Mouse (Mus musculus) lung, embryonic 14.5 days (tissue): ENCODE measurements at regions not wholly inside any gene's neighbourhood (a gene's known extent, or its start where the extent isn't known, plus 50 kb on each side); places are given as distances from the start of the nearest gene placed in this dataset.
"Not testable (repeated sequence)": the region's sequence is repeated elsewhere in the genome, so short reads cannot be mapped to it uniquely, and the experiment has no call there.

Experiments used
- ATAC-seq: fragments of 200-750 bp; cut with Nextera tagmentation; 2 replicates; pipeline ENCODE4 v1.8.0; 2017; ENCODE audit warnings: mild to moderate bottlenecking, moderate TSS enrichment, moderate library complexity; ENCODE audit not compliant: insufficient read depth
- DNase-seq: peaks from one replicate; pipeline ENCODE4 v3.0.0-alpha.2; 2015
- H3K27ac ChIP-seq: fragments of 300-500 bp; sonication (generic); 2 replicates; pipeline ENCODE4 v1.5.1; 2014; ENCODE audit warnings: low read depth, mild to moderate bottlenecking, moderate library complexity
- H3K27me3 ChIP-seq: fragments of 300-500 bp; sonication (generic); 2 replicates; pipeline ENCODE4 v1.6.1; 2014; ENCODE audit warnings: low read length, control low read depth; ENCODE audit not compliant: insufficient read depth
- H3K36me3 ChIP-seq: fragments of 300-500 bp; sonication (generic); 2 replicates; pipeline ENCODE4 v1.6.1; 2014; ENCODE audit warnings: control low read depth; ENCODE audit not compliant: insufficient read depth
- H3K4me1 ChIP-seq: fragments of 300-500 bp; sonication (generic); 2 replicates; pipeline ENCODE4 v1.6.1; 2014; ENCODE audit warnings: antibody characterized with exemption, control low read depth; ENCODE audit not compliant: insufficient read depth
- H3K4me2 ChIP-seq: fragments of 300-500 bp; sonication (generic); 2 replicates; pipeline ENCODE4 v1.6.1; 2014; ENCODE audit warnings: mild to moderate bottlenecking
- H3K4me3 ChIP-seq: fragments of 300-500 bp; sonication (generic); 2 replicates; pipeline ENCODE4 v1.5.1; 2014; ENCODE audit warnings: low read depth, low read length
- H3K9ac ChIP-seq: fragments of 300-500 bp; sonication (generic); 2 replicates; pipeline ENCODE4 v1.6.1; 2014
- H3K9me3 ChIP-seq: fragments of 300-500 bp; sonication (generic); 2 replicates; pipeline ENCODE4 v1.6.1; 2016; ENCODE audit warnings: low read depth, low read length, control low read depth
- CTCF ChIP-seq: IDR thresholded peaks from 2 replicates; pipeline ENCODE4 v1.5.1; 2016; ENCODE audit warnings: antibody characterized with exemption, low read depth
- WGBS: fragments of 180-500 bp; shearing (Covaris S2); extraction: QIAGEN DNeasy Blood & Tissue Kit; methylation state at CpG from one replicate; pipeline ENCODE4 v1.1.7; 2014; 5-methylcytosine and 5-hydroxymethylcytosine counted together

- Histone ChIP-seq H3K4me2 (no peak overlapping the region), H3K9me3 (no peaks in the 10 kb centered on the region), H3K9ac (no peak overlapping the region), H3K36me3 (no peaks in the 10 kb centered on the region), H3K27ac (no peak overlapping the region), H3K4me3 (no peak overlapping the region), H3K27me3 (no peaks in the 10 kb centered on the region), H3K4me1 (no peaks in the 10 kb centered on the region)
- DNase-seq (no peak), ATAC-seq (no peak)
- no peak for TF ChIP-seq CTCF
- 90% methylated on average over 4 of the region's 4 CpGs for WGBS
Observed at GRCm38 (mm10) chr3:20776128-20776963, 409.4 kb upstream of the Agtr1b start.

DNA sequence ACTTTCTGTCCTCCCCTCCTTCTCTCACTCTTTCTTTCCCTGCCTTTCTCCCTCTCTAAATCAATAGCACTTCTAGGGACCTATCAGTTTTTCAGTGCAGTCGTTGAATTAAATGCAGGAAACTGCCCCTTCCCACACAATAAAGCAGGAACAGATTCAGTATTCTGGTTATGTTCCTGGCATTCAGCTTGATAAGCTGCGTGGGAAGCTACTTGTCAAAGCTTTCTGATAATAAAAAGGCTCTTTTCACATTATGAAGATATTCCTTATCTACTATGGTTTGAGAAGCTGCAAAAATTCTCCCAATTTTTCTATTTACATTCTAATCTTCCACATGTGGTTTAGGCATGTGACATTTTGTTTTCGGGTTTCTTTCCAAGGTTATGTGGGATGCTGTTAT, 367.3 kb upstream of the Agtr1b start:
- 44% methylated on average over 3 of the region's 3 CpGs for WGBS
- Histone ChIP-seq H3K4me1 (no peaks in the 10 kb centered on the region), H3K4me3 (no peak overlapping the region), H3K9me3 (no peaks in the 10 kb centered on the region), H3K27me3 (no peaks in the 10 kb centered on the region), H3K36me3 (no peaks in the 10 kb centered on the region), H3K4me2 (no peak overlapping the region), H3K27ac (no peak overlapping the region), H3K9ac (no peak overlapping the region)
- ATAC-seq (no peak), DNase-seq (no peak)
- no peak for TF ChIP-seq CTCF

GRCm38 (mm10) chr3:20732005-20732404, 365.0 kb upstream of the Agtr1b start:
- Histone ChIP-seq H3K9ac (no peak overlapping the region), H3K36me3 (no peaks in the 10 kb centered on the region), H3K4me1 (no peaks in the 10 kb centered on the region), H3K4me3 (no peak overlapping the region), H3K27ac (no peak overlapping the region), H3K9me3 (no peaks in the 10 kb centered on the region), H3K4me2 (no peak overlapping the region), H3K27me3 (no peaks in the 10 kb centered on the region)
- no peak for ATAC-seq
- no peak for TF ChIP-seq CTCF
- no peak for DNase-seq

DNA sequence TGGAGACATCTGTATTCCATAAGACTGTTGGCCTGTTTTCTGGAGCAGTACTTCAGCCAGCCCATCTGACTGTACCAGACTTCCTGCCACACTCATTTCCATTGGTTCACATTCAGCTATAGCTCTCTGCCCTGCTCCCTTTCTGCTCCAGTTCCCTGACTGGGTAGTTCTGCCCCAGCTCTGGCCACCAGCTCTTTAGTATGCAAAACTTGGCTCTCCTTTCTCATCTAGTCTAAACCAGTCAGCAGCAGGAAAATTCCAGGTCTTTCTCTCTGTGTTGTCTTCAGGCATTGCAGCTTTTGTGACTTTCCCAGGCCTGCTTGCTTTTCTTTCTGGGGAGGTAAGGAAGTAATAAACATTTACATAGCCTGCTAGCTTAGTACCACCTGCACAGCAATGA, 363.5 kb upstream of the Agtr1b start:
- Histone ChIP-seq H3K9ac (no peak overlapping the region), H3K4me1 (no peaks in the 10 kb centered on the region), H3K27me3 (no peaks in the 10 kb centered on the region), H3K36me3 (no peaks in the 10 kb centered on the region), H3K4me2 (no peak overlapping the region), H3K9me3 (no peaks in the 10 kb centered on the region), H3K4me3 (no peak overlapping the region), H3K27ac (no peak overlapping the region)
- no peak for TF ChIP-seq CTCF
- no peak for ATAC-seq
- no peak for DNase-seq

GRCm38 (mm10) chr3:20729776-20730175, 362.8 kb upstream of the Agtr1b start:
- peak; percentile 35 for DNase-seq
- not testable (repeated sequence) for H3K27me3 ChIP-seq, H3K27ac ChIP-seq, H3K4me1 ChIP-seq, H3K4me2 ChIP-seq, ATAC-seq, H3K4me3 ChIP-seq, H3K36me3 ChIP-seq, H3K9me3 ChIP-seq, H3K9ac ChIP-seq

DNA sequence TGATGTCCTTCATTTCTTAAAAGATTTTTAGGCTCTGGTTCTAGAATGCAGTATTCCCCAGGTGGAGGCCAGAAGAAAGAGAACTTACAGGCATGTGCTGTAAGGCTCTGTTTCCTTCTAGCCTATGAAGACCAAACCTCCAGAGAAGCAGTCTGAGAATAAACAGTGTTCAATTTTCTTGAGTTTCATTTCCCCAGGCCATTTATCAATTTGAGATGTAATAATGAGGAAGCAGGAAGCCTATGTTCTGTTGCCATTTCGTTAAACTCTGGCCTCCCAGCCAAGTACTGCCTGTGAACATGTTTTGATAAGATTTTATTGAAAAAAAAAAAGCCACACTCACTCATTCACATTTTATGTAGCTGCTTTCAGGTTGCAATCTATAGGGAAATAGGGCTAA, 347.7 kb upstream of the Agtr1b start:
- Histone ChIP-seq H3K4me1 (0 out of 2 replicates have a peak, but pooled peaks cover under 1% of the 10 kb centered on the region), H3K4me2 (no peak overlapping the region), H3K9me3 (no peaks in the 10 kb centered on the region), H3K36me3 (no peaks in the 10 kb centered on the region), H3K27me3 (no peaks in the 10 kb centered on the region), H3K27ac (no peak overlapping the region), H3K4me3 (no peak overlapping the region), H3K9ac (no peak overlapping the region)
- DNase-seq (no peak), ATAC-seq (no peak)
- no peak for TF ChIP-seq CTCF
- WGBS: 26% methylated on average over 1 of the region's 1 CpGs

DNA sequence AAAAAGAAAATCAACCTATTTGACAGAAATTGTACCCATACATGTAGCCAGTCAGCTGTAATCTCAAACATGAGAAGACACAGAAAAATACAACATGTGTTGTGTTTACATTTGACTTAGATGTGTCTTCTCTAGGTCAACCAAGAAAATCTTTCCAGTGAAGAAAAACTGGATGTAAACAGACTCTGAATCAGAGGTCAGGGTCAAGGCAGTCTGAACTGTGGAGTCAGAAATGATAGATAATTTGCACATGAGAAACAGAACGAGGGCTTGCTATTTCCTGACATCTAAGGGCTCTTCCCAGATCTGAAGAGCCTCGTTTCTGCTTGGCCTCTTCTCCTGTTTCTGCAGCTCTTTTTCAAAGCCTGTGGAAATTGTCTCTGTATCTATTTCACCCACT, 342.7 kb upstream of the Agtr1b start:
- no peak overlapping the region for H3K9ac ChIP-seq
- WGBS: 14% methylated on average over 2 of the region's 2 CpGs
- ATAC-seq (no peak), DNase-seq (peak; percentile 61)
- H3K4me2 ChIP-seq: no peak overlapping the region
- no peak overlapping the region for H3K27ac ChIP-seq
- no peaks in the 10 kb centered on the region for H3K9me3 ChIP-seq
- 0 out of 2 replicates have a peak, but pooled peaks cover 3% of the 10 kb centered on the region for H3K4me1 ChIP-seq
- H3K4me3 ChIP-seq: no peak overlapping the region
- H3K27me3 ChIP-seq: no peaks in the 10 kb centered on the region
- TF ChIP-seq CTCF: no peak
- H3K36me3 ChIP-seq: no peaks in the 10 kb centered on the region

GRCm38 (mm10) chr3:20695322-20695859, 328.4 kb upstream of the Agtr1b start:
- H3K27ac ChIP-seq: no peak overlapping the region
- DNase-seq (no peak), ATAC-seq (no peak)
- no peak overlapping the region for H3K4me2 ChIP-seq
- no peaks in the 10 kb centered on the region for H3K36me3 ChIP-seq
- no peak for TF ChIP-seq CTCF
- H3K9ac ChIP-seq: no peak overlapping the region
- no peak overlapping the region for H3K4me3 ChIP-seq
- no peaks in the 10 kb centered on the region for H3K27me3 ChIP-seq
- WGBS: 90% methylated on average over 2 of the region's 2 CpGs
- no peaks in the 10 kb centered on the region for H3K9me3 ChIP-seq
- H3K4me1 ChIP-seq: no peaks in the 10 kb centered on the region
